ENCODE assay signal across 19 mouse cellular contexts in the genomic region with DNA sequence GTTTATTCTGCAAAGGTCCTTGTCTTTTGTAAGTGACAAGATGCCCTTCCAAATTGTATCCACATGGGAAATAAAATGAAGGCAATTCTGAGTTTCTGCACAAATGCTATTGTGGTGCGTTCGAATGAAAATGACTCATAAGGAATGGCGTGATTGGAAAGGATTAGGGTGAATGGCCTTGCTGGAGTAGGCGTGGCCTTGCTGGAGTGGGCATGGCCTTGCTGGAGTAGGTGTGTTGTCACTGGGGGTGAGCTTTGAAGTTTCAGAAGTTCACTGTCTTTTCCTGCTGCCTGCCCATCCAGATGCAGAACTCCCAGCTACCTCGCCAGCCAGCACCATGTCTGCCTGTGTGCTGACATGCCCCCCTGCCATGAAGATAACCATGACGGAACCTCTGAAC.
"Had no signal": no experiment of that assay in that cellular context is flagged by ENCODE, and none has a peak within 500 bp of the region (broad histone marks: within the 10 kb centered on the region; RNA-seq: fewer than 3 reads in every experiment).

No protein-coding gene starts in this region.

- H3K27ac ChIP-seq: limb, embryonic 10.5 days; limb, embryonic 13.5 days; liver, embryonic 13.5 days; midbrain, embryonic 10.5 days; midbrain, embryonic 13.5 days; neural tube, embryonic 12.5 days; neural tube, embryonic 15.5 days; stomach, postnatal 0 days had no signal

- H3K4me3 ChIP-seq: limb, embryonic 10.5 days; limb, embryonic 13.5 days; liver, embryonic 13.5 days; megakaryocyte, embryonic 14.5 days; midbrain, embryonic 10.5 days; midbrain, embryonic 13.5 days; neural tube, embryonic 12.5 days; neural tube, embryonic 15.5 days had no signal

- H3K36me3 ChIP-seq: limb, embryonic 10.5 days; limb, embryonic 13.5 days; liver, embryonic 13.5 days; midbrain, embryonic 10.5 days; midbrain, embryonic 13.5 days; neural tube, embryonic 12.5 days; neural tube, embryonic 15.5 days had no signal

- DNase-seq: kidney, adult 9 months; kidney, postnatal 14 days; kidney, postnatal 4 days; liver, embryonic 13.5 days; lung, adult 2 months; right cerebral cortex, adult 18-20 months; right cerebral cortex, postnatal 14 days; right cerebral cortex, postnatal 4 days; thymus, adult 2 months; thymus, postnatal 14 days; thymus, postnatal 4 days had no signal

- ATAC-seq: midbrain, embryonic 13.5 days had no signal

- H3K9me3 ChIP-seq: limb, embryonic 10.5 days; liver, embryonic 13.5 days; megakaryocyte, embryonic 14.5 days; midbrain, embryonic 10.5 days; midbrain, embryonic 13.5 days; neural tube, embryonic 12.5 days; neural tube, embryonic 15.5 days had no signal

- H3K9ac ChIP-seq: limb, embryonic 13.5 days; liver, embryonic 13.5 days; midbrain, embryonic 13.5 days; neural tube, embryonic 12.5 days; neural tube, embryonic 15.5 days had no signal

- H3K4me2 ChIP-seq: limb, embryonic 13.5 days; liver, embryonic 13.5 days; midbrain, embryonic 13.5 days; neural tube, embryonic 12.5 days; neural tube, embryonic 15.5 days had no signal

- H3K27me3 ChIP-seq: limb, embryonic 13.5 days; liver, embryonic 13.5 days; megakaryocyte, embryonic 14.5 days; midbrain, embryonic 13.5 days; neural tube, embryonic 12.5 days; neural tube, embryonic 15.5 days had no signal

- H3K4me1 ChIP-seq: limb, embryonic 10.5 days; limb, embryonic 13.5 days; liver, embryonic 13.5 days; midbrain, embryonic 10.5 days; midbrain, embryonic 13.5 days; neural tube, embryonic 12.5 days; neural tube, embryonic 15.5 days had no signal
